Mouse (Mus musculus): ENCODE results near the gene Specc1l.

GRCm38 (mm10) chr10:75301937-75302336, 90.1 kb downstream of the Specc1l start:
- TF ChIP-seq POLR2A (IDR thresholded peaks at IDR 0.05; ENCODE audit: low read depth, low read length) (no peak), CTCF (IDR thresholded peaks at IDR 0.05; ENCODE audit: extremely low read depth, insufficient read depth, insufficient read length, insufficient replicate concordance) (no peak)

All from spleen, adult 2 months (tissue).